Mouse (Mus musculus): ENCODE results near the gene AC140267.1. TPM values are rescaled to one million over a fixed set of nuclear protein-coding genes. Genes with fewer than 3 reads are reported as not detected.
A peak's percentile ranks its signal among the peaks of the same experiment; 100 is the strongest.

The AC140267.1 gene
- polyA plus RNA-seq, 1 experiment from 2014 or later = not detected

DNA sequence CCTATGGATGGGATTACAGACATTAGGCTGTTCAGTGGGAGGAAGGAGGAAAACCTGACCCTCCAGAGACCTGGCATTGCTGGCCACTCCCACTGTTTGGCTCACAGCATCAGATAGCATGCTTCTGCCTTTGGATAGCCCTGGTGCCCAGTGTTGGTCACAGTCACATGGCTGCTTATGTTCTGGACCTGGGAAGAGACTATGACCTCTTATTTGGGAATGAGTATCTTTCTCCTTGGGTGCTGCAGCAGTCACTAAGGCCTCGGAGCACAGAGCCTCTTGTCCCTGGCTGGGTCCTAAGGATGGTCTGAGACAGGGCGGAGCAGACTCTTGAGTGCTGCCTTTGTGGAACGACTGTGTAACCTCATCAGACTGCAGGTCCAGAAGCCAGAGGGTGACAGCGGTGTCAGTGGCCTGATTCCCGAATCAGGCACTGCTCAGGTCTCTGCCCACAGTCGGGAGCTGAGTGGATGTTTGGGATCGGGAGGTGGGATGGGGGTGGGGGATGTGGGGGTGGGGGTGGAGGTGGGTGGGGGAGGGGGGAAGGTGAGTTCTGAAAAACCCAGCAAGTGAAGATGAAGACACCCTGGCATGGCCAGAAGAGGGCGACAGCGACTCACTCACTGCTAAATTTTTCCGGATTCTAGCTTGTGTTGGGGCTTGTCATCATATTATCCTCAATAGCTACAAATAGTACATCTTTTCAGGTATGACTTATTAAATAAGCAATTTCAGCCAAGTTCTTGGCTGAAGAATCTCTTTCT lies 19.7 kb upstream of the AC140267.1 start:
- no peak overlapping the region for H3K27ac ChIP-seq (ENCODE audit: low read depth)
- TF ChIP-seq CTCF (IDR thresholded peaks at IDR 0.05; ENCODE audit: low read depth) (peak; percentile 64), EP300 (IDR thresholded peaks at IDR 0.05; ENCODE audit: low read depth) (no peak)
- H3K4me3 ChIP-seq (ENCODE audit: low read depth, low read length) = no peak overlapping the region
- H3K4me1 ChIP-seq (ENCODE audit: insufficient read depth) = peaks cover 11% of the 10 kb centered on the region
- H3K27me3 ChIP-seq (ENCODE audit: insufficient read depth, low read length) = no peaks in the 10 kb centered on the region
- no peak for ATAC-seq
- DNase-seq = peak; percentile 56
- no peak overlapping the region for H3K4me2 ChIP-seq (ENCODE audit: low read depth, low read length)
- H3K36me3 ChIP-seq (replicated peaks; ENCODE audit: insufficient read depth, low read length) = no peaks in the 10 kb centered on the region
- no peak overlapping the region for H3K9ac ChIP-seq (replicated peaks)
- H3K9me3 ChIP-seq (ENCODE audit: low read length) = no peaks in the 10 kb centered on the region
- WGBS (ENCODE audit: insufficient replicate concordance) = 19% methylated on average over 10 of the region's 10 CpGs

DNA sequence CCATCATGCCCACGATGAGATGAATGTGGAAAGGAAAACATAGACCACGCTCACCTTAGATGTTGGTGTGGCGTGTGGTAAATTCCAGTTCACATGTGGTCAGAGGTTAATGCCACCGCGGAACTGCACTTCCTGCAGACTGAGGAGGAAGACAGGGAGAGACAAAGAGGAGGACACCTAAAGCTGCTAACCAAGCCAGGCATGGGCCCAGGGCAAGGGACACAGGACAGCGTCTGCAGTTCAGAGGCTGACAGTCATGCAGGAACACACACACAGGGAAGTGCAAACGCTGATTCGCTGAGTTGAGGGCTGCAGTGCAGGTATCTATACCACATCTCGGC lies 19.2 kb upstream of the AC140267.1 start:
- DNase-seq (no peak), ATAC-seq (no peak)

DNA sequence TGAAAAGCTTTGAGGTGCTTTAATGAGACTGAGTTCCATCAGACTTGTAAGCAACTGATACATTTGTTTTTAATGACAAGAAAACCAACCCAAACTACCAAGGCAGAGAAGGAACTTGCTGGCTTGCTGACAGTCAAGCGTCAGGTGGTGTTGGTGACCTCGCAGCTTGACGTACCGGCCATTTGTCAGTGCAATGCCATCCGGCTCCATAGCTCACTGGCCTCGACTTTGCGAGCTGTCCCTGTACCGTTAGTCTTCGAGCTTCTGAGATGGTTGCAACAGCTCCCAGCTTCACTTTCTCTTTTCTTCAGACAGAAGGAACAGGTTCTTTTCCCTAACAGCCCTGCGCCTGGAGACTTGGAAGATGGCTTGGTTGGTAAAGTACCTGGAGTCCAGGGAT lies 18.2 kb upstream of the AC140267.1 start:
- Histone ChIP-seq H3K27ac (ENCODE audit: low read depth) (no peak overlapping the region), H3K4me1 (ENCODE audit: insufficient read depth) (peaks cover 11% of the 10 kb centered on the region), H3K4me2 (ENCODE audit: low read depth, low read length) (no peak overlapping the region), H3K27me3 (ENCODE audit: insufficient read depth, low read length) (no peaks in the 10 kb centered on the region), H3K36me3 (replicated peaks; ENCODE audit: insufficient read depth, low read length) (no peaks in the 10 kb centered on the region), H3K9me3 (ENCODE audit: low read length) (no peaks in the 10 kb centered on the region), H3K4me3 (ENCODE audit: low read depth, low read length) (no peak overlapping the region), H3K9ac (replicated peaks) (no peak overlapping the region)
- TF ChIP-seq CTCF (IDR thresholded peaks at IDR 0.05; ENCODE audit: low read depth) (no peak), EP300 (IDR thresholded peaks at IDR 0.05; ENCODE audit: low read depth) (no peak)
- 81% methylated on average over 10 of the region's 10 CpGs for WGBS (ENCODE audit: insufficient replicate concordance)
- ATAC-seq (no peak), DNase-seq (no peak)

More for the DNA sequence above, 19.2 kb upstream of the AC140267.1 start:
- Histone ChIP-seq H3K9me3 (ENCODE audit: low read length) (no peaks in the 10 kb centered on the region), H3K4me1 (ENCODE audit: insufficient read depth) (peaks cover 11% of the 10 kb centered on the region), H3K4me3 (ENCODE audit: low read depth, low read length) (no peak overlapping the region), H3K36me3 (replicated peaks; ENCODE audit: insufficient read depth, low read length) (no peaks in the 10 kb centered on the region), H3K9ac (replicated peaks) (no peak overlapping the region), H3K27ac (ENCODE audit: low read depth) (no peak overlapping the region), H3K27me3 (ENCODE audit: insufficient read depth, low read length) (no peaks in the 10 kb centered on the region), H3K4me2 (ENCODE audit: low read depth, low read length) (no peak overlapping the region)
- TF ChIP-seq CTCF (IDR thresholded peaks at IDR 0.05; ENCODE audit: low read depth) = no peak
- no peak for TF ChIP-seq EP300 (IDR thresholded peaks at IDR 0.05; ENCODE audit: low read depth)
- 39% methylated on average over 9 of the region's 9 CpGs for WGBS (ENCODE audit: insufficient replicate concordance)

DNA sequence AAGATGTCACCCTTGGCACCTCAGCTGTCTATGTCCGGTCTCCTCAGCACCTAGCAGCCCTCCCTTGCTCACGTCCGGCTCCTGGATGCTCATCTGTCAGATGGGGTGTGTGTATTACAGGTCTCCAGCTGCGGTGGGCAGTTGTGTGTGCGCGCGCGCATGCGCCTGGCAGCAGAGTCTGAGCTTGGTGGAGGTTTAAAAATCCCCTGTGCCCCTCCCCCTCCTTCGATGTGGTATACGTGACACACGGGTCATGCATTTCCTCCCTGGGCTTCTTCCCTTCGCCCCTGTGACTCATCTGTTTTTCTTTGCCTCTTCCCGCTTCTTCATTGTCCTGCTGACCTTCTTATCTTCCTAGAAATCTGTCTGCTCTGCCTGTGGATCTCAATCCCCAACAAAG lies 16.4 kb upstream of the AC140267.1 start:
- no peaks in the 10 kb centered on the region for H3K9me3 ChIP-seq (ENCODE audit: low read length)
- H3K27ac ChIP-seq (ENCODE audit: low read depth) = peak overlapping the region; percentile 57
- peaks cover 11% of the 10 kb centered on the region for H3K4me1 ChIP-seq (ENCODE audit: insufficient read depth)
- ATAC-seq (peak; percentile 56; the same call in 1 of the 2 replicates), DNase-seq (peak; percentile 48)
- WGBS (ENCODE audit: insufficient replicate concordance) = 17% methylated on average over 14 of the region's 14 CpGs
- TF ChIP-seq CTCF (IDR thresholded peaks at IDR 0.05; ENCODE audit: low read depth) (no peak), EP300 (IDR thresholded peaks at IDR 0.05; ENCODE audit: low read depth) (no peak)
- no peaks in the 10 kb centered on the region for H3K27me3 ChIP-seq (ENCODE audit: insufficient read depth, low read length)
- H3K4me2 ChIP-seq (ENCODE audit: low read depth, low read length) = peak overlapping the region; percentile 10
- no peak overlapping the region for H3K4me3 ChIP-seq (ENCODE audit: low read depth, low read length)
- no peaks in the 10 kb centered on the region for H3K36me3 ChIP-seq (replicated peaks; ENCODE audit: insufficient read depth, low read length)
- no peak overlapping the region for H3K9ac ChIP-seq (replicated peaks)

DNA sequence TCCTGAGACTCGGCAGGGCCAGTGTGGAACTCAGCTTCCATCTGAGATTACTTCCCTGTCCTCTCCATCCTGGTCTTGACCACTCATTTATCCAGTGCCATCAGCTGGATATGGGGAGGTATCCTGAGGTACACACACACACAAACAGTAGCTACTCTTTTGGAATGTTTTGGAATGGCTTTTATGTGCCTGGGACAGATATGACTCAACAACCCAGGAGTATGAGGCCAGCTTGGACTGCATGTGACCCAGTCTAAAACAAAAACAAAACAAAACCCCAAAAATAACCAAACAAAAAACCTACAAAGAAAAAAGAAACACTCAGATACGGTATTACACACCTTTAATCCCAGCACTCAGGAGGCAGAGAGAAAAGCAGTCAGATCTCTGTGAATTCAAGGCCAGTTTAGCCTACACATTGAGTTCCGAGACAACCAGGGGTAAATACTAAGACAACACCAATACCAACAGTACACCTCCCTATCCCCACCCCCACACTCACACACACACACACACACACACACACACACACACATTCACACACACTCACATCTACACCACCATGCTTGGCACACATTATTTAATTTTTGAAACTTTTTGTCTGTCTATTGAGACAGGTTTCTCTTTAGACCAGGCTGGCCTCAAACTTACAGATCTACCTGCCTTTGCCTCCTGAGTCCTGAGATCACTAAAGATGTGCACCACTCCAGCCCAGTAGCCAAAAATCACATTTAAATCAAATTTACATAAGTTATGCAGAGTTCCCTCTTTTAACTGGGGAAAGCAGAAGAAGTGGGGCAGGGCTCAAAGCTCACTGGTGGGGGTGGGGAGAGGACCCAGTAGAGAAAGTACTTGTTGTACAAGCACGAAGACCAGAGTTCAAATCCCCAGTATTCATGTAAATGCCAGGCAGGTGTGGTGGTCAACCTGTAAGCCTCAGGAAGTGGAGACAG lies 15.7 kb upstream of the AC140267.1 start:
- H3K4me1 ChIP-seq (ENCODE audit: insufficient read depth) = peaks cover 11% of the 10 kb centered on the region
- peak; percentile 55; the same call in 1 of the 2 replicates for ATAC-seq
- H3K9ac ChIP-seq (replicated peaks) = no peak overlapping the region
- TF ChIP-seq CTCF (IDR thresholded peaks at IDR 0.05; ENCODE audit: low read depth) (no peak), EP300 (IDR thresholded peaks at IDR 0.05; ENCODE audit: low read depth) (no peak)
- peak overlapping the region; percentile 57 for H3K27ac ChIP-seq (ENCODE audit: low read depth)
- peak overlapping the region; percentile 10 for H3K4me2 ChIP-seq (ENCODE audit: low read depth, low read length)
- H3K4me3 ChIP-seq (ENCODE audit: low read depth, low read length) = no peak overlapping the region
- 56% methylated on average over 4 of the region's 4 CpGs for WGBS (ENCODE audit: insufficient replicate concordance)
- H3K27me3 ChIP-seq (ENCODE audit: insufficient read depth, low read length) = no peaks in the 10 kb centered on the region
- no peaks in the 10 kb centered on the region for H3K9me3 ChIP-seq (ENCODE audit: low read length)
- no peaks in the 10 kb centered on the region for H3K36me3 ChIP-seq (replicated peaks; ENCODE audit: insufficient read depth, low read length)
- DNase-seq = no peak

- ATAC-seq (no peak), DNase-seq (no peak)
- H3K27me3 ChIP-seq (ENCODE audit: insufficient read depth, low read length) = no peaks in the 10 kb centered on the region
- no peaks in the 10 kb centered on the region for H3K36me3 ChIP-seq (replicated peaks; ENCODE audit: insufficient read depth, low read length)
- peaks cover 11% of the 10 kb centered on the region for H3K4me1 ChIP-seq (ENCODE audit: insufficient read depth)
- WGBS (ENCODE audit: insufficient replicate concordance) = 71% methylated on average over 8 of the region's 8 CpGs
- H3K4me3 ChIP-seq (ENCODE audit: low read depth, low read length) = no peak overlapping the region
- no peak overlapping the region for H3K4me2 ChIP-seq (ENCODE audit: low read depth, low read length)
- no peaks in the 10 kb centered on the region for H3K9me3 ChIP-seq (ENCODE audit: low read length)
- H3K27ac ChIP-seq (ENCODE audit: low read depth) = no peak overlapping the region
- TF ChIP-seq CTCF (IDR thresholded peaks at IDR 0.05; ENCODE audit: low read depth) (no peak), EP300 (IDR thresholded peaks at IDR 0.05; ENCODE audit: low read depth) (no peak)
- H3K9ac ChIP-seq (replicated peaks) = no peak overlapping the region
Measured at GRCm38 (mm10) chr15:80221031-80221430, 14.6 kb upstream of the AC140267.1 start.
